ENCODE assay signal across 8 mouse cellular contexts in genomic region chr17:50407249-50407990, GRCm38 (mm10).
DNase-seq lines count a peak whose midpoint lies in the region; ATAC-seq lines count a peak whose summit lies in the region.

No protein-coding gene starts in this region.

- H3K4me3 ChIP-seq in kidney, embryonic 15.5 days (replicated peaks), result no peak overlapping the region
- H3K4me3 ChIP-seq in intestine, embryonic 16.5 days (ENCODE audit: low read length), result no peak overlapping the region

- WGBS in kidney, embryonic 15.5 days, result 45% methylated on average over 11 of the region's 11 CpGs
- 58% methylated on average over 11 of the region's 11 CpGs for WGBS in intestine, embryonic 16.5 days

- DNase-seq in kidney, postnatal 10 days, result no peak
- peak; percentile 78 for DNase-seq in embryo, embryonic 11 days
- DNase-seq in hindlimb bud, embryonic 11.5 days (ENCODE audit: extremely low spot score, low read depth, low spot score), result peak; percentile 91
- peak; percentile 53 for DNase-seq in retina, embryonic 14.5 days (ENCODE audit: low spot score)
- DNase-seq in thymus, adult 18-20 months, result no peak
- no peak for DNase-seq in thymus, postnatal 4 days

- no peaks in the 10 kb centered on the region for H3K36me3 ChIP-seq in kidney, embryonic 15.5 days
- H3K36me3 ChIP-seq in intestine, embryonic 16.5 days (ENCODE audit: control insufficient read depth, insufficient read depth, low read length), result no peaks in the 10 kb centered on the region

- H3K4me1 ChIP-seq in kidney, embryonic 15.5 days, result peaks cover 4% of the 10 kb centered on the region; the same call in 1 of the 2 replicates
- H3K4me1 ChIP-seq in intestine, embryonic 16.5 days (ENCODE audit: control insufficient read depth, insufficient read depth, low read length), result no peaks in the 10 kb centered on the region

- H3K27ac ChIP-seq in kidney, embryonic 15.5 days, result no peak overlapping the region
- H3K27ac ChIP-seq in intestine, embryonic 16.5 days (ENCODE audit: low read length), result no peak overlapping the region

- H3K27me3 ChIP-seq in kidney, embryonic 15.5 days, result no peaks in the 10 kb centered on the region
- H3K27me3 ChIP-seq in intestine, embryonic 16.5 days (replicated peaks; ENCODE audit: control insufficient read depth, insufficient read depth, low read length), result no peaks in the 10 kb centered on the region

- ATAC-seq in kidney, embryonic 15.5 days (replicated peaks; ENCODE audit: low FRiP score), result peak; percentile 78
- no peak for ATAC-seq in intestine, embryonic 16.5 days

- no peaks in the 10 kb centered on the region for H3K9me3 ChIP-seq in kidney, embryonic 15.5 days (replicated peaks)
- H3K9me3 ChIP-seq in intestine, embryonic 16.5 days (ENCODE audit: control insufficient read depth, low read length), result no peaks in the 10 kb centered on the region

- no peak overlapping the region for H3K4me2 ChIP-seq in kidney, embryonic 15.5 days
- no peak overlapping the region for H3K4me2 ChIP-seq in intestine, embryonic 16.5 days (ENCODE audit: low read depth, low read length)

- no peak overlapping the region for H3K9ac ChIP-seq in kidney, embryonic 15.5 days
- no peak overlapping the region for H3K9ac ChIP-seq in intestine, embryonic 16.5 days (ENCODE audit: low read depth, low read length)

Comparison
In these comparisons a context has a peak if more than half of its experiments do, and no peak if none do; other contexts are left out.
1. DNase-seq: peak in embryo, embryonic 11 days (single experiment), hindlimb bud, embryonic 11.5 days (single experiment) and retina, embryonic 14.5 days (single experiment); none in kidney, postnatal 10 days (single experiment), thymus, adult 18-20 months (0 of 2) and thymus, postnatal 4 days (single experiment).